Mouse (Mus musculus): ENCODE measurements at regions not wholly inside any gene's neighbourhood (a gene's known extent, or its start where the extent isn't known, plus 50 kb on each side); places are given as distances from the start of the nearest gene placed in this dataset.
A peak's percentile ranks its signal among the peaks of the same experiment; 100 is the strongest.

DNA sequence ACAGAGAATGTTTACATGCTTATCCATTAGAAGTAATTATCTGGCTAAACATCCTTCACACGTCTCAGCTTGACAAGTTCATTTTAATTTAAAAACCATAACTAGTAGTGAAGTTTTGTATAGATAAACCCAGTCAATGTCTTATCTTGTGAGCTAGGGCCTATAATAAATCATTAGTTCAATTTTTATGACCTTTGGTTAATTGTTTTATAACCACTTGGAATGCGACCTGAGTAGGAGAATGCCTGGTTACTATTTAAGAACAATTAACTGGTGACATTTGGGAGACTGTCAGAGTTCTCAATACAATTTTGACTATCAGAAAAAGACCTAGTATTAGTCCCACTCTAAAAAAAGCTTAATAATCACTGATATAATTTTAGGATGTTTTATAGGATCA is 813.6 kb downstream of the Gm9008 start:
- DNase-seq (ENCODE audit: low spot score), result no peak

DNA sequence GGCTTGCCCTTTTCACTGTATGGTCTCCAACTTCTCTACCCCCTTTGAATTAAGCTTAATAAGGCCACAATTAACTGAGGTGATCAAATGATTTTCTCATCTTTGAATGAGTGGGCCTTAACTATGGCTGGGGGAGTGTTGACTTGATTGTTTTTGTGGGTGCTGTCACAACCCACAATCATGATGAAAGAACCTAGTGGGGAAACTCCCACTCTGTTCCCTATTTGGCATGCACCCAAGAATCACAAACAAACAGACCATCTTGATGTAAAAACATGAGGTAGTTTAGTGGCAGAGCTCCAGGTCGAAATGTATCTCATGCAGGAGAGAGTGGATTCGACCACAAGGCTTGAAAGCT is 853.2 kb downstream of the Gm9008 start:
- no peak for DNase-seq (ENCODE audit: low spot score)

DNA sequence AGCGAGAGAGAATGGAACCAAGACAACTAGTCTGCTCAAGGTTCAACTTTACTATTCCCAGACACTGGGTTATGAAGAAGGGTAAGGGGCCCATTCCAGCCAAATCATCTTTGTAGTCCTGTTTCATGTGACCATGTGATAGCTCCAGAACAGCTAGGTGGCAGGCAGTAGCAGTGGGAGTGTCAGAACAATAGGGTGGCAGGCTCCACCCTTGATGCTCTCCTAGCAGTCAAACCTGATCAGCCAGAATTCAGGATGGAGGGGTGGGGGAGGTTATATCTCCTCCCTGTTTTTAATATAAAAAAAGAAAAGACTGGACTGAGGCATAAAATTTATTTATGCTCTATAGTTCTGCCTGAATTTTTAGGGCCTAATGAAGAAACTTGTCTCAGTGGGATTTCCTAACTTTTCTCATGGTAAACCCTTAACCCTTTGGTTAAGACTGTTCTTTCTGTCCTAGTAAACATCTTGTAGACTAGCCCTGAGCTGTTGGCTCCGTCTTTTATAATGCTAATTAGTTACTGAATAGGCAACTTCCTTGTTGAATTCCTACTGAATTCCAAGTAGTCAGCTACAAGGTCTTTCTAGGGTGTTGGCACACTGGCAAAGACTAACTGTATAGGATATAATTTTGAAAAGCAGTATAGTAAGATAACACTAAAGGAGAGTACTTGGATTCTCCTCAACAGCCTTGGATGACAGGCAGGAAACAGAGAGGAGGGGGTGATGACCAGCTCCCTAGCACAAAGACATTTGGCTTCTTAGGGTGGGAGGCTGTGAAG is 853.8 kb downstream of the Gm9008 start:
- no peak for DNase-seq (ENCODE audit: low spot score)

DNA sequence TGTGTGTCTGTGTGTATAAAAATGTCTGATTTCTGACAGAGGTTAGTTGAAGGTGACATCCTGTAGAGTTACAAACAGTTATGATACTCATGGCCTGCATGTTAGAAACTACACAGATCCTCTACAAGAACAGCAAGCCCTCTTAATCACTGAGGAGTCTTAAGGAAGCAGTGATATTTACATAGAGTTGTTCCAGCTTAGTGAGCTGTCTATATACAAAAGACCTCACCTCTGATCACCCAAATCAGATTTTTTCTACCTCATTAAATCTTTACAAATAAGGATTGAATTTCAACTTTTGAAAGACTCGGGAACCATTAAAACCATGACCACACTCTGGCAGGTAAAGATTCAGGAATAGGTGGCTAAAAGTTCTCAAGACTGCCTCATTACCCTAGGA is 861.5 kb downstream of the Gm9008 start:
- no peak for DNase-seq (ENCODE audit: low spot score)

DNA sequence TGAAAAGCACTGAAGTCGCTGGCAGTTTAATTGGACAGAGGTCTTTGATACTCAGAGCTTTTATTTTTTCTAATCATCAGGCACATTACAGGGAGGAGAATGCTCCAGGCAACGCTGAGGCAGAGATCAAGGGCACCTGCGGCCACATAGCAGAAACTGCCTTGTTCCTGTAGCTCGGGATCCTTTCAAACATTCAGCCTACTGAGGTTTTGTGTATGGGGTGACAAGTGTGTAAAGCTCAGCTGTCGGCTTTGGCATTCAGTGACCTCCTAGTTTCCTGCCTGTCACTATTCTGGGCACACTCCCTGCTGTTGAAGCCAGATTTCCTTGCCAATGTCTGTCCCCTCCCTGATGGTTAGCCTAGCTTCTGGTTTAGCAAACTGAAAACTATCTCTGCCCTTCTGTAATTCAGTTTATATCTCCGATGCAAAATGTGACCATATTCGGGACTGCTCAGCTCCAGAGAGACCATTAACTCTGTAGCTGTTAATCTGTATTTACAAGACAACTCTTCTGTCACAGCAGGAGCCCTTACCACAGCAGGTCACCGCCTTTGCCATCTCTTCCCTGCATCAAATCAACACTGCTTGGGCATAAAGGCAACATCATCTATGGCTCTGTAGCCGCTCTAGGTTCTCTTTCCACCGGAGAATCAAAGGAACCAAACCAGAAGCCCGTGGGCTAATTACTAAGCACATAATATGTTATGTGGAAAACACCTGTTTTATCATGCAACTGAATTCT is 894.9 kb downstream of the Gm9008 start:
- peak; percentile 22 for DNase-seq (ENCODE audit: low spot score)

DNA sequence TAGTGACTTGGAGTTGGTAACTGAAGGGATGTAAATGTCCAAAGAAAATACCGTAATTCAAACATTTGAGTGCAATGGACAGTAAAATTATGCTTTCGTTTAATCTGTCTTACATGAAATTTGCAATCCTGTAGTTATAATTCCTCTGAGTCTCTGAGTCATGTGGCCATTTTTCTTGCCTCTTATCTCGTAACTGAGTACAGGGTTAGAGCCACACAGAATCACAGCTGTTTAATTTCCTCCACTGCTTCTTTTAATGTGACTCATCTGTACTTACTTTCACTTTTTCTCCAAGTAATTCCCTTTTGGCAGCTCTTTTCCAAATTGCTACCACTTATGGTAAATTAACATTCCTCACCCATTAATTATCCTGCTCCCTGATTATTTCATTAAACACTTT is 939.2 kb downstream of the Gm9008 start:
- DNase-seq (ENCODE audit: low spot score), result no peak

DNA sequence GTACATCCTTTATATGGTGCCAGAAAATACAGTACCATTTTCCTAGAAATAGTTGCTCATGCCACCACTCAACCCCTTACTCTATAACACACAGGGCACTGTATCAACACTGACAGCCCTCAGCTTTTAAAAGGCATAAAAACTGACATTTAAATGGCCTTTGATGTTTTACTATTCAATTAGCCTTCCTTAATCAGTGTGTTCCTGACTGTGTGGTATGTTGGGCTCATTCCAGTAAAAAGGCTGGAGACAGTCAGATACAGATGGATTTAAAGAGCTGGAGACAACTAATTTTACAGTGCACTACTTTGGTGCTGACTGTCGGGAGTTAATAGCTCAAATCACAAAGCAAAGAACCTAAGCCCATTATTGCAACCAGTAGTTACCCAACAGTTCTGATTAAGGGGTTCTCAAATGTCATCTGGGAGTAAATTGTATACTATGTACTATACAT is 955.3 kb downstream of the Gm9008 start:
- DNase-seq (ENCODE audit: low spot score), result no peak

DNA sequence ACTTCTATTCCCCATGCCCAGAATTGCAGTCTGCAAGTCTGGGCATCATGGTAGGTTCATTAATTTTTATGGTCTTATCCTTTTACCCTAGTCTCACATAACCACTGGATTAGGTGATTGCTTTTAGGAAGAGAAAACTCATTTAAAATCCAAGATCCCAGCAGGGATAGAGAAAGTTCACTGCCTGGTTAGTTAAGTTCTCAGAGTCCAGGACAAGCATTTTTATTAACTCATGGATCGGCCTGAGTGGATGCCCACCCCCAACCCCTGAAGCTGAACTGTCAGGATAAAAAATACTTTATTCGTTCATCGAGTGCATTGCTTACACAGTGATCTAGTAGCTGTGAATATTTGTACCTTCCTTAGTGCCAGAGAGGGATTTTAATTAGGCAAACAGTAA is 957.9 kb downstream of the Gm9008 start:
- no peak for DNase-seq (ENCODE audit: low spot score)

Data from embryo, embryonic 10 days (tissue).